Mouse (Mus musculus) intestine, embryonic 14.5 days (tissue): ENCODE results near the gene Ago3. TPM values are rescaled to one million over a fixed set of nuclear protein-coding genes. Genes with fewer than 3 reads are reported as not detected.
A peak's percentile ranks its signal among the peaks of the same experiment; 100 is the strongest.

Experiments used
- ATAC-seq: fragments of 200-750 bp; cut with Nextera tagmentation; replicated peaks from 2 replicates; pipeline ENCODE4 v1.8.0; 2017; ENCODE audit warnings: low read depth, moderate number of reproducible peaks, moderate TSS enrichment, moderate library complexity; ENCODE audit not compliant: low FRiP score, low TSS enrichment
- DNase-seq: peaks from one replicate; pipeline ENCODE4 v3.0.0-alpha.2; 2018; ENCODE audit warnings: low spot score
- H3K27ac ChIP-seq: fragments of 300-500 bp; sonication (generic); 2 replicates; pipeline ENCODE4 v1.5.1; 2014; ENCODE audit warnings: low read depth, mild to moderate bottlenecking, control low read depth
- H3K27me3 ChIP-seq: fragments of 300-500 bp; sonication (generic); replicated peaks from 2 replicates; pipeline ENCODE4 v1.6.1; 2014; ENCODE audit warnings: low read length, control low read depth; ENCODE audit not compliant: control insufficient read depth, insufficient read depth
- H3K36me3 ChIP-seq: fragments of 300-500 bp; sonication (generic); 2 replicates; pipeline ENCODE4 v1.6.1; 2014; ENCODE audit warnings: low read length, control low read depth; ENCODE audit not compliant: control insufficient read depth, insufficient read depth
- H3K4me1 ChIP-seq: fragments of 300-500 bp; sonication (generic); replicated peaks from 2 replicates; pipeline ENCODE4 v1.6.1; 2014; ENCODE audit warnings: low read length, control low read depth, mixed read lengths; ENCODE audit not compliant: control insufficient read depth, insufficient read depth
- H3K4me2 ChIP-seq: fragments of 300-500 bp; sonication (generic); 2 replicates; pipeline ENCODE4 v1.6.1; 2014; ENCODE audit warnings: low read length
- H3K4me3 ChIP-seq: fragments of 300-500 bp; sonication (generic); 2 replicates; pipeline ENCODE4 v1.5.1; 2014; ENCODE audit warnings: low read depth, low read length, control low read depth, mixed read lengths
- H3K9ac ChIP-seq: fragments of 300-500 bp; sonication (generic); 2 replicates; pipeline ENCODE4 v1.6.1; 2014; ENCODE audit warnings: mild to moderate bottlenecking, low read length
- H3K9me3 ChIP-seq: fragments of 300-500 bp; sonication (generic); 2 replicates; pipeline ENCODE4 v1.6.1; 2016; ENCODE audit warnings: low read length, control low read depth; ENCODE audit not compliant: control insufficient read depth
- WGBS: fragments of 180-500 bp; shearing (Covaris S2); extraction: QIAGEN DNeasy Blood & Tissue Kit; methylation state at CpG from one replicate; pipeline ENCODE4 v1.1.7; 2014; 5-methylcytosine and 5-hydroxymethylcytosine counted together
- polyA plus RNA-seq: library from polyadenylated mRNA; unstranded; fragments of >200 nt; fragmentation: Nextera tagmentation; extraction: Ambion mirVana; gene quantifications from 2 replicates; pipeline ENCODE4 v1.2.1, GENCODE M21; 2014

Ago3 gene
- polyA plus RNA-seq, 1 experiment from 2014 or later = 13.2 TPM

DNA sequence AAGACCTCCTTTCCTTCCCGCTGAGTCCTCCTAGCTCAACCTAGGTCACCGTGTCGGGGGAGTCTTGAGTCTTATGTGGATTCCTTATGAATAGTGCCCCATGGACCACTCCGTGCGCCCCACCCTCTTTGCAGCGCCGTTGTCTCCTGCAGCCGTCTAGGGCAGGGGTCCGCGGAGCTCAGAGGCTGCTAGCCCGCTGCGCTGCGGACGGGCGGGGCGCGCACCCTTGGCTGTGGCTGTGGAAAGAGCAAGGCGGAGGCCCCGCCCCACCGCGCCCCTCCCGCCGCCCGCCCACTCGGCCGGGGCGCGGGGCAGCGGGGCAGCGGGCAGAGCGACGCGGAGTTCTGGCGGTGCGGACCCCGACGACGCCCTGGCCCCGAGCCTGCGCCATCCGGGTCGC, 142.9 kb downstream of the Ago3 start, which contains the start of gene Col8a2:
Gene Col8a2 (plus strand): TSS at position 302 of the 400 bp plus-strand sequence.
- H3K27me3 ChIP-seq = peaks cover 36% of the 10 kb centered on the region
- ATAC-seq = peak; percentile 56
- H3K27ac ChIP-seq = no peak within 1 kb of the TSS
- peak within 1 kb of the TSS; percentile 57 for H3K4me2 ChIP-seq
- no peaks in the 10 kb centered on the region for H3K9me3 ChIP-seq
- H3K4me3 ChIP-seq = peak within 1 kb of the TSS; percentile 41
- no peaks in the 10 kb centered on the region for H3K36me3 ChIP-seq
- H3K9ac ChIP-seq = peak within 1 kb of the TSS; percentile 27; the same call in 1 of the 2 replicates
- H3K4me1 ChIP-seq = 0 out of 2 replicates have a peak, but pooled peaks cover 5% of the 10 kb centered on the region
- 2% methylated on average over 36 of the region's 42 CpGs for WGBS
- peak; percentile 62 for DNase-seq

DNA sequence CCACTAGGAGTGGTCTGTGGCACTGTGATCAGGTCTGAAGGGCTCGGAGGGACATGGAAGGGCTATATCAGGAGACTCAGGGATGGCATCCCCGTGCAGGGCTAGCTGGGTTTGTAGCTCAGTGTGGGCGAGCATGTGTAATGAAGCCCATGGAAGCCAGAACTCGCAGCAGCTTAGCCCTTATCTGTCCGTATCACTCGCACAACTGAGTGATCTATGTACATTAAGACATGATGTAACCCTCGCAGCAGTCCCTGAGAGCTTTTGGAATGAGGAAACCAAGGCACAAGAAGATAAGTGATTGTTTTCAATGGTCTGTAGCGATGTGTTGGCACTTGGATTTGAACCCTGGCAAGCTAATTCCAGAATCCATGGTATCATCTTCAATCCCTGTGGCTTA, 145.8 kb downstream of the Ago3 start:
- Histone ChIP-seq H3K4me2 (no peak overlapping the region), H3K4me1 (peaks cover 8% of the 10 kb centered on the region; the same call in 1 of the 2 replicates), H3K9ac (no peak overlapping the region), H3K27me3 (peaks cover 28% of the 10 kb centered on the region), H3K4me3 (no peak overlapping the region), H3K27ac (no peak overlapping the region), H3K36me3 (no peaks in the 10 kb centered on the region), H3K9me3 (no peaks in the 10 kb centered on the region)
- WGBS = 84% methylated on average over 8 of the region's 8 CpGs
- no peak for DNase-seq
- no peak for ATAC-seq

DNA sequence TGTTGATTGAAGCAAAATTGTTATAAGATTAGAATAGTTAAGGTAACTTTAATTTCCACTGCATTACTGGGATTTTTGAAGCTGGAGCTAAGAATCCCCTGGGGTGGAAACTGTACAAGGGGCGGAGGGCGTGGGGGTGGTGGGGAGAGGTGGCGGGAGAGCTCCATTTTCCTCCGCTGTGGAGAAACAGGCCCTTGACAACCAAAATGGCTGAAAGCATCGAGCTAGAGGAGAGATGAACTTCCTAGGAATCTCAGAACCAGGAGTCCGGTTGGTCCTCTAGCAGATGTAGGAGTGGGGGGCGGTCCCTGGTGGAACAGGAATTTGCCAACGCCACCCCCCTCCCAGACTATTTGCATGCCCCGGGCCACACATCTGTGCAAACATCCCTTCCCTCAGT, 147.7 kb downstream of the Ago3 start:
- H3K27me3 ChIP-seq = peaks cover 11% of the 10 kb centered on the region
- 62% methylated on average over 9 of the region's 9 CpGs for WGBS

More for the DNA sequence above, 147.7 kb downstream of the Ago3 start:
- no peaks in the 10 kb centered on the region for H3K9me3 ChIP-seq
- peaks cover 10% of the 10 kb centered on the region; the same call in 1 of the 2 replicates for H3K4me1 ChIP-seq
- ATAC-seq = no peak
- no peak overlapping the region for H3K27ac ChIP-seq
- DNase-seq = no peak
- no peak overlapping the region for H3K9ac ChIP-seq
- H3K36me3 ChIP-seq = no peaks in the 10 kb centered on the region
- no peak overlapping the region for H3K4me3 ChIP-seq
- no peak overlapping the region for H3K4me2 ChIP-seq

Other genes starting within 250 kb of the Ago3 start
- 206 TPM in 2 replicates for gene Thrap3, start 226.8 kb downstream of the Ago3 start, polyA plus RNA-seq
- 37.8 and 38.0 TPM in 2 replicates for gene Map7d1, start 173.2 kb downstream of the Ago3 start, polyA plus RNA-seq
- 20.5 and 24.6 TPM in 2 replicates for gene Trappc3, start 167.2 kb downstream of the Ago3 start, polyA plus RNA-seq
- 5.3 and 6.7 TPM in 2 replicates for gene Col8a2, start 142.8 kb downstream of the Ago3 start, polyA plus RNA-seq
- 49.3 and 50.9 TPM in 2 replicates for gene Adprhl2, start 107.9 kb downstream of the Ago3 start, polyA plus RNA-seq
- 7.6 and 9.3 TPM in 2 replicates for gene Tekt2, start 103.9 kb downstream of the Ago3 start, polyA plus RNA-seq
- gene Ago1, start 39.0 kb upstream of the Ago3 start, polyA plus RNA-seq = 8.0 and 8.9 TPM in 2 replicates
- gene Ago4, start 103.9 kb upstream of the Ago3 start, polyA plus RNA-seq = 1.4 TPM in 2 replicates
- gene Clspn, start 127.4 kb upstream of the Ago3 start, polyA plus RNA-seq = 40.9 and 41.0 TPM in 2 replicates
- gene 5730409E04Rik, start 180.3 kb upstream of the Ago3 start, polyA plus RNA-seq = 2.6 and 3.4 TPM in 2 replicates
- 522 and 542 TPM in 2 replicates for gene Psmb2, start 248.1 kb upstream of the Ago3 start, polyA plus RNA-seq